Mouse (Mus musculus) hematopoietic stem cell, adult 5-6 weeks (primary cell): ENCODE results near the gene Usp45. TPM values are rescaled to one million over a fixed set of nuclear protein-coding genes. Genes with fewer than 3 reads are reported as not detected.
"Not testable (repeated sequence)": the region's sequence is repeated elsewhere in the genome, so short reads cannot be mapped to it uniquely, and the experiment has no call there.

ENCODE experiments used
- ATAC-seq, 2 experiments: fragments of 125-278 bp in 1 of 2; replicated peaks in 1 of 2; 2 replicates each; pipeline ENCODE4 v1.8.0; 2016 to 2017; ENCODE audit warnings: inconsistent platforms in 2 of 2, mild to moderate bottlenecking in 2 of 2, moderate number of reproducible peaks in 2 of 2, low read depth in 1 of 2, moderate TSS enrichment in 1 of 2; ENCODE audit not compliant: low FRiP score in 2 of 2, poor library complexity in 2 of 2, severe bottlenecking in 2 of 2, insufficient read depth in 1 of 2, low TSS enrichment in 1 of 2
- total RNA-seq: library from RNA; stranded (forward); fragments of 172-1452, 232-1000 nt; gene quantifications from 2 replicates; pipeline ENCODE4 v1.2.3, GENCODE M21; 2017

The Usp45 gene
- 13.8 and 18.9 TPM in 2 replicates for total RNA-seq

GRCm38 (mm10) chr4:21766863-21767304 is at the start of gene Usp45, which contains the start of gene Tstd3:
Usp45 (plus strand) TSS chr4:21767156.
Tstd3 (minus strand) TSS chr4:21767212.
- ATAC-seq: peak; percentile 100

- ATAC-seq: no peak
Observed at GRCm38 (mm10) chr4:21722752-21723334, 44.1 kb upstream of the Usp45 start.

- ATAC-seq: peak; percentile 64 to 66
Observed at GRCm38 (mm10) chr4:21726912-21727614, 39.9 kb upstream of the Usp45 start.

- ATAC-seq: peak; percentile 99 to 100
Observed at GRCm38 (mm10) chr4:21727615-21728165, 39.3 kb upstream of the Usp45 start, which contains the start of gene Ccnc. Ccnc (plus strand) TSS chr4:21727701.

GRCm38 (mm10) chr4:21739169-21739568 is 27.8 kb upstream of the Usp45 start:
- 0 out of 4 replicates have a peak, but pooled peaks of 1 of the 2 experiments have one; percentile 22 for ATAC-seq

GRCm38 (mm10) chr4:21744142-21744541 is 22.8 kb upstream of the Usp45 start:
- not testable (repeated sequence) for ATAC-seq

- no peak for ATAC-seq
Observed at GRCm38 (mm10) chr4:21745723-21746122, 21.2 kb upstream of the Usp45 start.

- ATAC-seq: peak; percentile 46 to 69; a peak in 3 of 4 replicates
Observed at GRCm38 (mm10) chr4:21755123-21755789, 11.7 kb upstream of the Usp45 start.

- ATAC-seq: no peak
Observed at GRCm38 (mm10) chr4:21758860-21759259, 8.1 kb upstream of the Usp45 start.

- no peak for ATAC-seq
Observed at GRCm38 (mm10) chr4:21761416-21762160, 5.4 kb upstream of the Usp45 start.

- ATAC-seq: no peak
Observed at GRCm38 (mm10) chr4:21763827-21764226, 3.1 kb upstream of the Usp45 start.

GRCm38 (mm10) chr4:21766171-21766862 is 639 bp upstream of the Usp45 start:
- ATAC-seq: peak in 1 of 2 experiments; percentile 43; a peak in 2 of 4 replicates

- no peak for ATAC-seq
Observed at GRCm38 (mm10) chr4:21771064-21771463, 4.1 kb downstream of the Usp45 start.

- no peak for ATAC-seq
Observed at GRCm38 (mm10) chr4:21772306-21772705, 5.3 kb downstream of the Usp45 start.

GRCm38 (mm10) chr4:21776091-21776945 is 9.4 kb downstream of the Usp45 start:
- ATAC-seq: peak; percentile 96

- ATAC-seq: peak in 1 of 2 experiments; percentile 20; a peak in 1 of 4 replicates
Observed at GRCm38 (mm10) chr4:21776946-21777265, 9.9 kb downstream of the Usp45 start.
